Mouse (Mus musculus) intestine, embryonic 16.5 days (tissue): Measurements from ENCODE around the gene Ppm1h. TPM values are rescaled to one million over a fixed set of nuclear protein-coding genes. Genes with fewer than 3 reads are reported as not detected.

Source experiments
- ATAC-seq: fragments of 200-750 bp; cut with Nextera tagmentation; 2 replicates; pipeline ENCODE4 v1.8.0; 2017; ENCODE audit warnings: moderate TSS enrichment, moderate library complexity
- H3K27ac ChIP-seq: fragments of 300-500 bp; sonication (generic); 2 replicates; pipeline ENCODE4 v1.5.1; 2014; ENCODE audit warnings: mild to moderate bottlenecking, low read length
- H3K27me3 ChIP-seq: fragments of 300-500 bp; sonication (generic); replicated peaks from 2 replicates; pipeline ENCODE4 v1.6.1; 2014; ENCODE audit warnings: low read length, control low read depth, mixed read lengths; ENCODE audit not compliant: control insufficient read depth, insufficient read depth
- H3K36me3 ChIP-seq: fragments of 300-500 bp; sonication (generic); 2 replicates; pipeline ENCODE4 v1.6.1; 2014; ENCODE audit warnings: low read length, control low read depth; ENCODE audit not compliant: control insufficient read depth, insufficient read depth
- H3K4me1 ChIP-seq: fragments of 300-500 bp; sonication (generic); 2 replicates; pipeline ENCODE4 v1.6.1; 2014; ENCODE audit warnings: low read length, control low read depth, mixed read lengths; ENCODE audit not compliant: control insufficient read depth, insufficient read depth
- H3K4me2 ChIP-seq: fragments of 300-500 bp; sonication (generic); 2 replicates; pipeline ENCODE4 v1.6.1; 2014; ENCODE audit warnings: low read depth, low read length, control low read depth
- H3K4me3 ChIP-seq: fragments of 300-500 bp; sonication (generic); 2 replicates; pipeline ENCODE4 v1.5.1; 2014; ENCODE audit warnings: mild to moderate bottlenecking, low read length
- H3K9ac ChIP-seq: fragments of 300-500 bp; sonication (generic); 2 replicates; pipeline ENCODE4 v1.6.1; 2014; ENCODE audit warnings: low read depth, low read length
- H3K9me3 ChIP-seq: fragments of 300-500 bp; sonication (generic); 2 replicates; pipeline ENCODE4 v1.6.1; 2016; ENCODE audit warnings: low read length, control low read depth; ENCODE audit not compliant: control insufficient read depth
- WGBS: fragments of 180-500 bp; shearing (Covaris S2); extraction: QIAGEN DNeasy Blood & Tissue Kit; methylation state at CpG from one replicate; pipeline ENCODE4 v1.1.7; 2014; 5-methylcytosine and 5-hydroxymethylcytosine counted together
- polyA plus RNA-seq: library from polyadenylated mRNA; unstranded; fragments of >200 nt; fragmentation: Nextera tagmentation; extraction: Ambion mirVana; gene quantifications from 2 replicates; pipeline ENCODE4 v1.2.1, GENCODE M21; 2015

Ppm1h gene
- polyA plus RNA-seq, 1 experiment from 2014 or later: 14.8 TPM

- H3K36me3 ChIP-seq: no peaks in the 10 kb centered on the region
- WGBS: 26% methylated on average over 15 of the region's 15 CpGs
- peak; percentile 51 for ATAC-seq
- H3K27me3 ChIP-seq: no peaks in the 10 kb centered on the region
- H3K4me3 ChIP-seq: no peak overlapping the region
- H3K9ac ChIP-seq: peak overlapping the region; percentile 65
- no peaks in the 10 kb centered on the region for H3K9me3 ChIP-seq
- H3K4me2 ChIP-seq: no peak overlapping the region
- peak overlapping the region; percentile 84 for H3K27ac ChIP-seq
- peaks cover 29% of the 10 kb centered on the region for H3K4me1 ChIP-seq
Observed at GRCm38 (mm10) chr10:122883823-122884743, 205.5 kb downstream of the Ppm1h start.

GRCm38 (mm10) chr10:122885301-122885700 is 206.7 kb downstream of the Ppm1h start:
- Histone ChIP-seq H3K27ac (peak overlapping the region; percentile 3; the same call in 1 of the 2 replicates), H3K4me1 (peaks cover 32% of the 10 kb centered on the region), H3K4me2 (no peak overlapping the region), H3K4me3 (no peak overlapping the region), H3K36me3 (no peaks in the 10 kb centered on the region), H3K9ac (no peak overlapping the region), H3K27me3 (no peaks in the 10 kb centered on the region), H3K9me3 (no peaks in the 10 kb centered on the region)
- WGBS: 85% methylated on average over 5 of the region's 5 CpGs
- ATAC-seq: no peak

GRCm38 (mm10) chr10:122886055-122886915 is 207.7 kb downstream of the Ppm1h start:
- Histone ChIP-seq H3K9ac (peak overlapping the region; percentile 61), H3K4me2 (peak overlapping the region; percentile 44), H3K9me3 (no peaks in the 10 kb centered on the region), H3K36me3 (no peaks in the 10 kb centered on the region), H3K27ac (peak overlapping the region; percentile 88), H3K4me3 (peak overlapping the region; percentile 20; the same call in 1 of the 2 replicates), H3K27me3 (no peaks in the 10 kb centered on the region), H3K4me1 (peaks cover 33% of the 10 kb centered on the region)
- 7% methylated on average over 24 of the region's 26 CpGs for WGBS
- ATAC-seq: peak; percentile 41

- H3K4me1 ChIP-seq: peaks cover 33% of the 10 kb centered on the region
- H3K36me3 ChIP-seq: no peaks in the 10 kb centered on the region
- no peak for ATAC-seq
- H3K4me3 ChIP-seq: no peak overlapping the region
- H3K9me3 ChIP-seq: no peaks in the 10 kb centered on the region
- WGBS: 44% methylated on average over 14 of the region's 14 CpGs
- no peak overlapping the region; the same call in 1 of the 2 replicates for H3K4me2 ChIP-seq
- H3K9ac ChIP-seq: peak overlapping the region; percentile 61
- H3K27ac ChIP-seq: peak overlapping the region; percentile 88
- no peaks in the 10 kb centered on the region for H3K27me3 ChIP-seq
Observed at GRCm38 (mm10) chr10:122886916-122887527, 208.5 kb downstream of the Ppm1h start.

GRCm38 (mm10) chr10:122887528-122888183 is 209.1 kb downstream of the Ppm1h start:
- Histone ChIP-seq H3K36me3 (no peaks in the 10 kb centered on the region), H3K4me2 (no peak overlapping the region), H3K27me3 (no peaks in the 10 kb centered on the region), H3K9me3 (no peaks in the 10 kb centered on the region), H3K9ac (peak overlapping the region; percentile 61), H3K4me1 (peaks cover 33% of the 10 kb centered on the region), H3K27ac (peak overlapping the region; percentile 88), H3K4me3 (no peak overlapping the region)
- 44% methylated on average over 10 of the region's 10 CpGs for WGBS
- peak; percentile 70 for ATAC-seq

- WGBS: 85% methylated on average over 14 of the region's 14 CpGs
- no peaks in the 10 kb centered on the region for H3K36me3 ChIP-seq
- H3K9me3 ChIP-seq: no peaks in the 10 kb centered on the region
- H3K9ac ChIP-seq: no peak overlapping the region
- peaks cover 23% of the 10 kb centered on the region for H3K4me1 ChIP-seq
- ATAC-seq: no peak
- no peak overlapping the region for H3K27ac ChIP-seq
- H3K4me3 ChIP-seq: no peak overlapping the region
- no peaks in the 10 kb centered on the region for H3K27me3 ChIP-seq
- no peak overlapping the region for H3K4me2 ChIP-seq
Observed at GRCm38 (mm10) chr10:122890682-122891350, 212.3 kb downstream of the Ppm1h start.

GRCm38 (mm10) chr10:122891461-122891860 is 212.9 kb downstream of the Ppm1h start:
- Histone ChIP-seq H3K9ac (no peak overlapping the region), H3K4me1 (peaks cover 21% of the 10 kb centered on the region), H3K36me3 (no peaks in the 10 kb centered on the region), H3K9me3 (no peaks in the 10 kb centered on the region), H3K4me2 (no peak overlapping the region), H3K27me3 (no peaks in the 10 kb centered on the region), H3K27ac (no peak overlapping the region), H3K4me3 (no peak overlapping the region)
- no peak for ATAC-seq
- WGBS: 65% methylated on average over 6 of the region's 6 CpGs

- no peaks in the 10 kb centered on the region for H3K27me3 ChIP-seq
- no peak; the same call in 1 of the 2 replicates for ATAC-seq
- 72% methylated on average over 12 of the region's 12 CpGs for WGBS
- H3K9me3 ChIP-seq: no peaks in the 10 kb centered on the region
- 0 out of 2 replicates have a peak, but pooled peaks cover 6% of the 10 kb centered on the region for H3K4me1 ChIP-seq
- 0 out of 2 replicates have a peak overlapping the region, but pooled peaks have one; percentile 4 for H3K9ac ChIP-seq
- H3K36me3 ChIP-seq: no peaks in the 10 kb centered on the region
- no peak overlapping the region for H3K4me3 ChIP-seq
- H3K27ac ChIP-seq: no peak overlapping the region
- no peak overlapping the region for H3K4me2 ChIP-seq
Observed at GRCm38 (mm10) chr10:122894555-122895069, 216.1 kb downstream of the Ppm1h start.
